Mouse (Mus musculus): ENCODE data around the gene Adar.
A peak's percentile ranks its signal among the peaks of the same experiment; 100 is the strongest.

Gene Adar

GRCm38 (mm10) chr3:89714359-89715206 is at the start of gene Adar:
Adar (plus strand) TSS chr3:89715022.
- DNase-seq (ENCODE audit: low spot score in 2 of 2) = peak; percentile 97 to 98

- no peak for DNase-seq (ENCODE audit: low spot score in 2 of 2)
Observed at GRCm38 (mm10) chr3:89667131-89667530, 47.7 kb upstream of the Adar start.

GRCm38 (mm10) chr3:89671334-89671733 is 43.5 kb upstream of the Adar start:
- no peak for DNase-seq (ENCODE audit: low spot score in 2 of 2)

- no peak for DNase-seq (ENCODE audit: low spot score in 2 of 2)
Observed at GRCm38 (mm10) chr3:89672573-89673317, 42.1 kb upstream of the Adar start.

GRCm38 (mm10) chr3:89677617-89678016 is 37.2 kb upstream of the Adar start:
- DNase-seq (ENCODE audit: low spot score in 2 of 2) = no peak

GRCm38 (mm10) chr3:89686031-89686430 is 28.8 kb upstream of the Adar start:
- no peak for DNase-seq (ENCODE audit: low spot score in 2 of 2)

GRCm38 (mm10) chr3:89688694-89689581 is 25.9 kb upstream of the Adar start:
- peak; percentile 96 for DNase-seq (ENCODE audit: low spot score in 2 of 2)

GRCm38 (mm10) chr3:89691776-89692175 is 23.0 kb upstream of the Adar start:
- DNase-seq (ENCODE audit: low spot score in 2 of 2) = no peak

- DNase-seq (ENCODE audit: low spot score in 2 of 2) = peak; percentile 40 to 51
Observed at GRCm38 (mm10) chr3:89696152-89696821, 18.5 kb upstream of the Adar start.

GRCm38 (mm10) chr3:89698958-89699357 is 15.9 kb upstream of the Adar start:
- no peak for DNase-seq (ENCODE audit: low spot score in 2 of 2)

GRCm38 (mm10) chr3:89700461-89700860 is 14.4 kb upstream of the Adar start:
- no peak for DNase-seq (ENCODE audit: low spot score in 2 of 2)

GRCm38 (mm10) chr3:89703596-89703995 is 11.2 kb upstream of the Adar start:
- DNase-seq (ENCODE audit: low spot score in 2 of 2) = no peak

- no peak for DNase-seq (ENCODE audit: low spot score in 2 of 2)
Observed at GRCm38 (mm10) chr3:89704064-89704463, 10.8 kb upstream of the Adar start.

GRCm38 (mm10) chr3:89715207-89715966 is 565 bp downstream of the Adar start:
- peak in 1 of 2 experiments; percentile 47 for DNase-seq (ENCODE audit: low spot score in 2 of 2)

- DNase-seq (ENCODE audit: low spot score in 2 of 2) = peak in 1 of 2 experiments; percentile 29
Observed at GRCm38 (mm10) chr3:89715967-89716256, 1.1 kb downstream of the Adar start.

GRCm38 (mm10) chr3:89722032-89722431 is 7.2 kb downstream of the Adar start:
- no peak for DNase-seq (ENCODE audit: low spot score in 2 of 2)

- DNase-seq (ENCODE audit: low spot score in 2 of 2) = no peak
Observed at GRCm38 (mm10) chr3:89723400-89724084, 8.7 kb downstream of the Adar start.

GRCm38 (mm10) chr3:89727028-89727427 is 12.2 kb downstream of the Adar start:
- no peak for DNase-seq (ENCODE audit: low spot score in 2 of 2)

GRCm38 (mm10) chr3:89728848-89729247 is 14.0 kb downstream of the Adar start:
- DNase-seq (ENCODE audit: low spot score in 2 of 2) = no peak
